Mouse (Mus musculus): ENCODE results near the gene Prss16. TPM values are rescaled to one million over a fixed set of nuclear protein-coding genes. Genes with fewer than 3 reads are reported as not detected.
"Not testable (repeated sequence)": the region's sequence is repeated elsewhere in the genome, so short reads cannot be mapped to it uniquely, and the experiment has no call there.

Gene Prss16
- polyA plus RNA-seq, 1 experiment from 2014 or later: 1.4 TPM

GRCm38 (mm10) chr13:22041651-22042567 lies 32.4 kb upstream of the Prss16 start:
- peak overlapping the region; percentile 56 for H3K9ac ChIP-seq
- no peaks in the 10 kb centered on the region for H3K9me3 ChIP-seq
- H3K4me1 ChIP-seq (replicated peaks): peaks cover 6% of the 10 kb centered on the region; the same call in 1 of the 2 replicates
- 3% methylated on average over 13 of the region's 13 CpGs for WGBS
- H3K36me3 ChIP-seq: no peaks in the 10 kb centered on the region
- peak overlapping the region; percentile 87 for H3K27ac ChIP-seq
- peak overlapping the region; percentile 58 for H3K4me2 ChIP-seq (replicated peaks)
- no peaks in the 10 kb centered on the region for H3K27me3 ChIP-seq (replicated peaks)
- peak overlapping the region; percentile 34 for H3K4me3 ChIP-seq (replicated peaks)
- no peak for ATAC-seq

- Histone ChIP-seq H3K9ac (peak within 1 kb of the TSS; percentile 56), H3K4me3 (replicated peaks) (peak within 1 kb of the TSS; percentile 34), H3K4me2 (replicated peaks) (peak within 1 kb of the TSS; percentile 58), H3K27ac (peak within 1 kb of the TSS; percentile 87)
- H3K36me3 ChIP-seq; H3K4me1 ChIP-seq (replicated peaks); H3K27me3 ChIP-seq (replicated peaks); H3K9me3 ChIP-seq: not testable (repeated sequence)
- ATAC-seq: peak; percentile 68
- WGBS: under 1% methylated on average over 25 of the region's 27 CpGs
Observed at GRCm38 (mm10) chr13:22041142-22041536, 31.6 kb upstream of the Prss16 start, which contains the start of gene Hist1h4i. Gene Hist1h4i, minus strand, starts transcription at chr13:22041362.

GRCm38 (mm10) chr13:22040464-22041141 lies 31.1 kb upstream of the Prss16 start:
- Histone ChIP-seq H3K4me2 (replicated peaks) (peak overlapping the region; percentile 58), H3K4me3 (replicated peaks) (peak overlapping the region; percentile 32), H3K4me1 (replicated peaks) (peaks cover 10% of the 10 kb centered on the region; the same call in 1 of the 2 replicates), H3K9ac (peak overlapping the region; percentile 30), H3K9me3 (no peaks in the 10 kb centered on the region), H3K27ac (peak overlapping the region; percentile 84), H3K27me3 (replicated peaks) (no peaks in the 10 kb centered on the region), H3K36me3 (no peaks in the 10 kb centered on the region)
- ATAC-seq: peak; percentile 27
- under 1% methylated on average over 23 of the region's 24 CpGs for WGBS

- H3K9me3 ChIP-seq: no peaks in the 10 kb centered on the region
- H3K27me3 ChIP-seq (replicated peaks): no peaks in the 10 kb centered on the region
- H3K36me3 ChIP-seq: no peaks in the 10 kb centered on the region
- H3K4me1 ChIP-seq (replicated peaks): peaks cover 10% of the 10 kb centered on the region; the same call in 1 of the 2 replicates
- peak overlapping the region; percentile 84 for H3K27ac ChIP-seq
- peak overlapping the region; percentile 32 for H3K4me3 ChIP-seq (replicated peaks)
- H3K4me2 ChIP-seq (replicated peaks): peak overlapping the region; percentile 58
- 0% methylated on average over 2 of the region's 2 CpGs for WGBS
- no peak for ATAC-seq
- H3K9ac ChIP-seq: peak overlapping the region; percentile 30; the same call in 1 of the 2 replicates
Observed at GRCm38 (mm10) chr13:22039951-22040463, 30.5 kb upstream of the Prss16 start.

GRCm38 (mm10) chr13:22039364-22039763 lies 29.8 kb upstream of the Prss16 start:
- WGBS: 63% methylated on average over 5 of the region's 5 CpGs
- Histone ChIP-seq H3K4me1 (replicated peaks) (peaks cover 7% of the 10 kb centered on the region; the same call in 1 of the 2 replicates), H3K9ac (no peak overlapping the region), H3K36me3 (no peaks in the 10 kb centered on the region), H3K27me3 (replicated peaks) (no peaks in the 10 kb centered on the region), H3K27ac (no peak overlapping the region), H3K9me3 (no peaks in the 10 kb centered on the region), H3K4me2 (replicated peaks) (no peak overlapping the region), H3K4me3 (replicated peaks) (no peak overlapping the region)
- ATAC-seq: no peak

DNA sequence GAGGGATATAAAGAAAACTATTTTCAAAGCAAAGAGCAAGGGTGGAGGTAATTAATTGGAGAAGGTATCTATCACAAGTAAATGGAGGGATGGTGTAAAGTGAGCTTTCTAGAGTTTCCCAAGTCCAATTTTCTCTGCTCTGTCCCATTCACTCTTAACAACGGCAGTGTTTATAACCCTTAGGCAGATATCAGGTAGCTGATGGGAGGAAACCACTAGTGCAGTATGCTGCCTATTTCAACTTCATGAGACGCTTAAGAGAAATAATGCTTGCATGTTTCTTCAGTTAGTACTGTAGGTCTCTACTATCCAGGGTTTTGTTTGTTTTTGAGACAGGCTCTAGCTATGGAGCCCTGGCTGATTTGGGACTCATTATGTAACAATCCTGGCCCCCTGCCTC lies 27.9 kb upstream of the Prss16 start:
- 52% methylated on average over 2 of the region's 2 CpGs for WGBS
- no peak for ATAC-seq
- Histone ChIP-seq H3K27me3 (replicated peaks) (no peaks in the 10 kb centered on the region), H3K9me3 (no peaks in the 10 kb centered on the region), H3K36me3 (no peaks in the 10 kb centered on the region), H3K4me1 (replicated peaks) (0 out of 2 replicates have a peak, but pooled peaks cover 5% of the 10 kb centered on the region), H3K27ac (no peak overlapping the region), H3K4me3 (replicated peaks) (no peak overlapping the region), H3K9ac (no peak overlapping the region), H3K4me2 (replicated peaks) (no peak overlapping the region)

DNA sequence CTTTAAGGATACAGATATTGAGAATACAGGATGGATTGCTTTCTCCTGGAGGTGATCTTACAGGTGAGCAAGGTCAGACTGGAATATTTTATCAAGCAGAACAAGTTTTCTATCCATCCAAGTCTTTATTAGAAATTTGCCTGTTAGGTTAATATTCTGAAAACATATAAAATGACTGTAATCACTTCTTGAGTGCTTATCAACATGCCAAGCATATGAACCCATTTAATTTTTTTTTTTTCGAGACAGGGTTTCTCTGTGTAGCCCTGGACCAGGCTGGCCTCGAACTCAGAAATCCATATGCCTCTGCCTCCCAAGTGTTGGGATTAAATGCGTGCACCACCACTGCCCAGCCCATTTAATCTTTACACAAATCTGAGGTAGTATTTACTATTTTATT lies 27.4 kb upstream of the Prss16 start:
- H3K9ac ChIP-seq: 0 out of 2 replicates have a peak overlapping the region, but pooled peaks have one; percentile 41
- H3K9me3 ChIP-seq: no peaks in the 10 kb centered on the region
- WGBS: 56% methylated on average over 3 of the region's 3 CpGs
- H3K4me3 ChIP-seq (replicated peaks): peak overlapping the region; percentile 31
- H3K4me1 ChIP-seq (replicated peaks): 0 out of 2 replicates have a peak, but pooled peaks cover 5% of the 10 kb centered on the region
- H3K4me2 ChIP-seq (replicated peaks): peak overlapping the region; percentile 68
- no peaks in the 10 kb centered on the region for H3K27me3 ChIP-seq (replicated peaks)
- ATAC-seq: no peak
- no peaks in the 10 kb centered on the region for H3K36me3 ChIP-seq
- H3K27ac ChIP-seq: peak overlapping the region; percentile 86

DNA sequence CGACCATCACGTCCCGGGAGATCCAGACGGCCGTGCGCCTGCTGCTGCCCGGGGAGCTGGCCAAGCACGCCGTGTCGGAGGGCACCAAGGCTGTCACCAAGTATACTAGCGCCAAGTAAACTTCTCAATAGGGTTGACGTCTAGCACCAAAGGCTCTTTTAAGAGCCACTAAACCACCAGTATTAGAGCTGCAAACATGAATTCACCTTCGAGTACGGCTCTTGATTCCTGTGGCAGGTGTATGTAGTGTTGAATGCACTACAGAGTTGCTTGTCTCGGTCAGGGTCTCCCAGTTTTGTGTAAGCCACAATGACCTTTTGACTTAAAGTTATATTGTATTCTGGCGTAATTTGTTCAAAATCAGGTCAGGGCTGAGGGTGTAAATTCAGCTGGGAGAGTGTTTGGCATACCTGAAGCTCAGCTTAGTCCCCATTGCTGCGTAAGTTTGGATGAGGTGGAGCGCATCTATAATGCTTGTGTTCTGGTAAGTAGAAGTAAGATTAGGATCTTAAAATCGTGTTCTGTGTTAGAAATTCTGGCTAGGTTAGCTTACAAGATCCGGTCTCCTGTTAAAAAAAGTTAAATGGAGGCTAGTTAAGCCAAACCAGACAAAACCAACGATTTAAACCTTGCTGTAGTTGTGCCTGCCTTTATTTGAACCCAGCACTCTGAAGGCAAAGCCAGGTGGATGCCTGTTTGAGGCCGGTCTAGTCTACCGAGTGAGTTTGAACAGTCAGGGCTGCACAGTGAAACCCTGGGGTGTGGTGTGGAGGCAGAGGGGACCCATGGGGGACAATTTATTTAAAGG lies 26.8 kb upstream of the Prss16 start:
- Histone ChIP-seq H3K4me1 (replicated peaks) (0 out of 2 replicates have a peak, but pooled peaks cover 5% of the 10 kb centered on the region), H3K9me3 (no peaks in the 10 kb centered on the region), H3K36me3 (no peaks in the 10 kb centered on the region), H3K27ac (peak overlapping the region; percentile 86), H3K4me3 (replicated peaks) (peak overlapping the region; percentile 31), H3K27me3 (replicated peaks) (no peaks in the 10 kb centered on the region), H3K4me2 (replicated peaks) (peak overlapping the region; percentile 68), H3K9ac (peak overlapping the region; percentile 41)
- peak; percentile 11 for ATAC-seq
- WGBS: 2% methylated on average over 23 of the region's 23 CpGs

DNA sequence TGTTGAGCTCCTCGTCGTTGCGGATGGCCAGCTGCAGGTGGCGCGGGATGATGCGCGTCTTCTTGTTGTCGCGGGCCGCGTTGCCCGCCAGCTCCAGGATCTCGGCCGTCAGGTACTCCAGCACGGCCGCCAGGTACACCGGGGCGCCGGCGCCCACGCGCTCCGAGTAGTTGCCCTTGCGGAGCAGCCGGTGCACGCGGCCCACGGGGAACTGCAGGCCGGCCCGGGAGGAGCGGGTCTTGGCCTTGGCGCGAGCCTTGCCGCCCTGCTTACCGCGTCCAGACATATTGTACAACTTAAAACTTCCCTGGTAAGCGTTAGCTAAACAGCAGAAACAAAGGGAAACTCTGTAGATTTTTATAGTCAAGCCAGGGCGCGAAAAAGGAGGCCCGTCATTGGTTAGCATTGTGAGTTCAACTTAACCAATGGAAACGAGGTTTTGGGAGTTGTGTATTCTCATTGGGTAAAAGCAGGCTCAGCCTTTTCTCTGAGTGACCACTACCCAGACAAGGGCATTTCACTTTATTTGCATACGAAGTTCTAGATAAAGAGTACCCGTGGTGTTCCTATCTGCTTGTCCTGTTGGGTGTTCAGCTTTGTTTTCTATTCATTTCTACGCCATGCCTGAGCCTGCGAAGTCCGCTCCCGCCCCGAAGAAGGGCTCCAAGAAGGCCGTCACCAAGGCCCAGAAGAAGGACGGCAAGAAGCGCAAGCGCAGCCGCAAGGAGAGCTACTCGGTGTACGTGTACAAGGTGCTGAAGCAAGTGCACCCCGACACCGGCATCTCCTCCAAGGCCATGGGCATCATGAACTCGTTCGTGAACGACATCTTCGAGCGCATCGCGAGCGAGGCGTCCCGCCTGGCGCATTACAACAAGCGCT lies 26.0 kb upstream of the Prss16 start, which contains the start of the genes Hist1h2ah and Hist1h2bk:
Hist1h2ah (minus strand) TSS at position 302 of the 882 bp plus-strand sequence.
Hist1h2bk (plus strand) TSS at position 604 of the 882 bp plus-strand sequence.
- H3K9ac ChIP-seq: peak within 1 kb of the TSS; percentile 51
- H3K4me2 ChIP-seq (replicated peaks): peak within 1 kb of the TSS; percentile 68
- not testable (repeated sequence) for H3K9me3 ChIP-seq; H3K27me3 ChIP-seq (replicated peaks); H3K4me1 ChIP-seq (replicated peaks); H3K36me3 ChIP-seq
- peak; percentile 97 for ATAC-seq
- under 1% methylated on average over 30 of the region's 69 CpGs for WGBS
- peak within 1 kb of the TSS; percentile 86 for H3K27ac ChIP-seq
- peak within 1 kb of the TSS; percentile 37 for H3K4me3 ChIP-seq (replicated peaks)

DNA sequence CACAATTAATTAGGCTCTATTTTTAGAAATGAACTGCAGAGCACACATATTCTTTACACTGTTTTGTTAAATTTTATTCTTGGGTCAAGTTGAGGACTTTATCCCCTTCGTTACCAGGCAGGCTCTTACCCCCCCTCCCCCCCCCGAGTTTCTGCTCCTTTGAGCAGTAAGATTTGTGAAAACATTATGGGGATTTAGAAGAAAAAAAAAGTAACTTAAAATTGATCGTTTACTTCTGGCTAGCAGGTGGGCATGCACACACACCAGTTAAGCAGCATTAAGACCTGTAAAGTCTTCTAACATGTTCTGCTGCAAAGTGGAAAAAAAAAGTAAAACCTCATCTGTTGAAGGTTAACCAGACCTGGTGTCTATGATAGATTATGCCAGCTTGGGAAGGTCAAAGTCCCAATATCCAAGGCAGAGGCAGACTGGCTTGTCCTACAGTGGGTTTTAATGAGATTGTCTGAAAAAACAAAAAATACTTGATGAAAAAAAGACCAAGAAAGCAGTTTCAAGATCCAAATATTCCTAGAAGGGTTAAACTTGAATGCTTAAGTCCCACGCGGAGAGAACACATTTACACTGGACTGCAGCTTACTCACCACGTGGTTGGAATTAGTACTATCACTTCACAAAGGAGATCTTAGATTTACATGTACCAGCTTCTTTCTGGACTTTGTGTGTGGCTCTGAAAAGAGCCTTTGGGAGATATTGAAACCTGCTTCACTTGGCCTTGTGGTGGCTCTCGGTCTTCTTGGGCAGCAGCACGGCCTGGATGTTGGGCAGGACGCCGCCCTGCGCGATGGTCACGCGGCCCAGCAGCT lies 25.1 kb upstream of the Prss16 start:
- WGBS: under 1% methylated on average over 14 of the region's 14 CpGs
- peak; percentile 57 for ATAC-seq
- H3K9ac ChIP-seq: peak overlapping the region; percentile 51
- H3K9me3 ChIP-seq: no peaks in the 10 kb centered on the region
- H3K27me3 ChIP-seq (replicated peaks): no peaks in the 10 kb centered on the region
- H3K4me2 ChIP-seq (replicated peaks): peak overlapping the region; percentile 55
- H3K36me3 ChIP-seq: no peaks in the 10 kb centered on the region
- H3K4me3 ChIP-seq (replicated peaks): peak overlapping the region; percentile 37
- H3K4me1 ChIP-seq (replicated peaks): 0 out of 2 replicates have a peak, but pooled peaks cover 3% of the 10 kb centered on the region
- H3K27ac ChIP-seq: peak overlapping the region; percentile 81
